Mouse (Mus musculus): ENCODE measurements around the gene Nbea. TPM values are rescaled to one million over a fixed set of nuclear protein-coding genes. Genes with fewer than 3 reads are reported as not detected.

Gene Nbea
- total RNA-seq, 2 experiments from 2014 or later = 197 to 205 TPM

GRCm38 (mm10) chr3:55610191-55610590 is 573.3 kb downstream of the Nbea start:
- DNase-seq (ENCODE audit: low spot score in 2 of 2) = no peak

DNA sequence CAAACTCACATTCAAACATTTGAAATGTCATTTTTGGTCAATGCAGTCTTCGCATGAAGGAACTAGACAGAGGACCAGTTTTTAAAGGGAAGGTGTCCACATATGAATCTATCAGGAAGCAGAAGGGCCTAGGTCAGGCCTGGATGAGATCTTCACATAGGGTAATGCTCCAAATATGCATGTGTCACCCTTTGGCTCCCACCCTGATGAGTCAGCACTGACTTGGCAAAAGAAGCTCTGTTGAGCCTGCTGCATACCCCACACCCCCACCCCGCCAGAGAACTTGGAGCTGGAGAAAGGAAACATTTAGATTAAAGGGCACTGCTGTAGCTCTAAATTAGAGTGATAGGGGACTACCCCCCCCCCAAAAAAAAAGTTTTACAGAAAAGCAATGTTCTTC is 583.2 kb downstream of the Nbea start:
- no peak for DNase-seq (ENCODE audit: low spot score in 2 of 2)

DNA sequence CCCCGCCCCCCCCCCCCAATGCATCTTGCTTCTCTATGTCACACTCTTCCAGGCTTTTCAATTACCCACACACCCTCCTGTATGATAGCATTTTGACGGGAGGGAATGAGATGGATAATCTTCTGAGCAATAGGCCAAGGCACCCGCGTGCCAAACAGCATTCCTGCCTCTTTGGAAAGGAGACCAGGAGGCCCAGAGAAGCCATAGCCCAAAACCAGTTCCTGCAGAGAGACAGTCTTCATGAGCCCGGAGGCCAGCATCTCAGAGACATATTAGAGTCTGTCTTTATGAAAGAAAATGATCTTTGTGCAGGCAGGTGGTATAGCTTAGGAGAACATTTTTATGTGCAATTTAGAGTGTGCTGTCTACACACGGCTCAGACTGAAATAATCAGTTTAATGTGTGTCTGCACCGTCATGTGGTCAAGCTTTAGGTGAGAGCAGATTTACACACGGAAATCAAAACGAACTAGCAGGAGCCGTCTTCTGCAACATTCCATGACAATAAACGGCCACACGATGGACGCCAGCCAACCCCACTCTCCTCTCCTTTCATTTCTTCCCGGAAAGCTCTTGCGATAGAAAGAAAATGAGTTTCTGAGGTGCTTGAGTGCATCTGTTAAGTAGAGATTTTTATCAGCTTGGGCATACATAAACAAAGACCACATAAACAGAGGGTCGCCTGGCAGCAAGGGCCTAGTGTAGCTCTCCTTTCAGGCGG is 584.0 kb downstream of the Nbea start:
- DNase-seq (ENCODE audit: low spot score in 2 of 2) = no peak

DNA sequence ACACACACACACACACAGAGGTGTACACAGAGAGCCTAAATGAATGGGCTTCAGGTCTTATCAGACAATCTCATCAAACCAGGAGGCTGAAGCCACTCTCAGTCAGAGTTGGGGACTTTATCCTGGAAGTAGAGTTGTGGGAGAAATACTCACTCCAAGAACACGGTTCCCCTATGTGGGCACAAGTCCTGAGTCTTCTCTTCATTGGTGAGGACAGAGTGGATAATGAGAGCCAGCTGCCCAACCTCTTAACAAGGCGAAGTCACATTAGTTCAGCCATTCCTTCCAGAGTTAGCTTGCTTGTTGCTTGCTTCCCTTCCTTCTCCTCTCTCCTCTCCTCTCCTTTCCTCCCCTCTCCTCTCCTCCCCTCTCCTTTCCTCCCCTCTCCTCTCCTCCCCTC is 584.8 kb downstream of the Nbea start:
- DNase-seq (ENCODE audit: low spot score in 2 of 2) = no peak

DNA sequence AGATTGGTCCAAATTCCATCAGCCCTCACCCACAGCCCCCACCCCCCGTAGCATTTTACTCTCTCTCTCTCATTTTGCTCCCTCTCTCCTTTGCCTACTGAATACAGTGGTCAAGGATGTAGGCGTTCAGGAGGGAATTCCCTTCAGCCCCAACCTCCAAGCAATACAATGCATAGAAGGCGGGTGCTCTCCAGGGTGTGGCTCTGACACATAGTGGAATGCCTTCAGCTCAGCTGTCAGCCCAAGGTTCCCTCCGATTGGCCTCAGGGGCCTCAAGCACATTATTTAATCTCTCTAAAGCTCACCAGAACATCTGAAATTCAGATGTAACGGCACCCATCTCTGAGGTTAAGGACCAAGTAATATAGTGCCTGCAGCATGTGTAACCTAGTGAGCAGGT is 590.2 kb downstream of the Nbea start:
- no peak for DNase-seq (ENCODE audit: low spot score in 2 of 2)

- no peak for DNase-seq (ENCODE audit: low spot score in 2 of 2)
Observed at GRCm38 (mm10) chr3:55590727-55591126, 592.8 kb downstream of the Nbea start.

DNA sequence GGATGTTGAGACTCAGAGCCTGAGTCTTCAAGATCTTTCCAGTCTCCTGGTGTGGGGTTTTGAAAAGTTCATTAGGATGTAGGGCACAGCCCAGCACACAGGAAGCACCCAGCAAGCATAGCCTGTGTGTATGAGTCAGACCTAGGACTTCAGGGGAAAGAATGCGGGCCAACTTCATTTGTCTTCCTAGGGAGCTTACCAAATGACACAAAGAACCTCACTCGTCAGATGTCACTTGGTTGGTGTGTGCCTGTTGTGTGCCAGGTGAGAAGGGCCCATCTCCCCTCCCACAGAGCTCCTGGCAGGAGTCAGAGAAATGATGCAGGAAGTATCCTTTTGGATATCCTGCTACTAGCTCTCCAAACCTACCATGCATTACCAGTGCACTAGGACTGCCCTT is 593.2 kb downstream of the Nbea start:
- DNase-seq (ENCODE audit: low spot score in 2 of 2) = no peak

GRCm38 (mm10) chr3:55589402-55589944 is 594.0 kb downstream of the Nbea start:
- no peak for DNase-seq (ENCODE audit: low spot score in 2 of 2)

- DNase-seq (ENCODE audit: low spot score in 2 of 2) = no peak
Observed at GRCm38 (mm10) chr3:55587972-55588946, 595.2 kb downstream of the Nbea start.

GRCm38 (mm10) chr3:55587434-55587971 is 596.0 kb downstream of the Nbea start:
- no peak for DNase-seq (ENCODE audit: low spot score in 2 of 2)
